Mouse (Mus musculus) forebrain, embryonic 11.5 days (tissue): ENCODE measurements around the gene Shprh. TPM values are rescaled to one million over a fixed set of nuclear protein-coding genes. Genes with fewer than 3 reads are reported as not detected.
"Not testable (repeated sequence)": the region's sequence is repeated elsewhere in the genome, so short reads cannot be mapped to it uniquely, and the experiment has no call there.

Experiments
- ATAC-seq: fragments of 200-750 bp; cut with Nextera tagmentation; replicated peaks from 2 replicates; pipeline ENCODE4 v1.8.0; 2017; ENCODE audit warnings: moderate TSS enrichment; ENCODE audit not compliant: low FRiP score
- DNase-seq: peaks from one replicate; pipeline ENCODE4 v3.0.0-alpha.2; 2017; ENCODE audit warnings: low spot score
- H3K27ac ChIP-seq: fragments of 300-500 bp; sonication (generic); 2 replicates; pipeline ENCODE4 v1.5.1; 2014; ENCODE audit warnings: low read depth, low read length
- H3K27me3 ChIP-seq: fragments of 300-500 bp; sonication (generic); 2 replicates; pipeline ENCODE4 v1.6.1; 2014; ENCODE audit warnings: mild to moderate bottlenecking, low read length, mixed read lengths; ENCODE audit not compliant: control insufficient read depth, insufficient read depth
- H3K36me3 ChIP-seq: fragments of 300-500 bp; sonication (generic); 2 replicates; pipeline ENCODE4 v1.6.1; 2014; ENCODE audit warnings: mild to moderate bottlenecking, low read length, moderate library complexity, mixed read lengths; ENCODE audit not compliant: control insufficient read depth, insufficient read depth
- H3K4me1 ChIP-seq: fragments of 300-500 bp; sonication (generic); replicated peaks from 2 replicates; pipeline ENCODE4 v1.6.1; 2014; ENCODE audit warnings: low read length, mixed read lengths; ENCODE audit not compliant: control insufficient read depth, insufficient read depth
- H3K4me2 ChIP-seq: fragments of 300-500 bp; sonication (generic); 2 replicates; pipeline ENCODE4 v1.6.1; 2014; ENCODE audit warnings: low read depth, mild to moderate bottlenecking, low read length, moderate library complexity, mixed read lengths; ENCODE audit not compliant: severe bottlenecking
- H3K4me3 ChIP-seq: fragments of 300-500 bp; sonication (generic); 2 replicates; pipeline ENCODE4 v1.5.1; 2014; ENCODE audit warnings: low read depth, low read length
- H3K9ac ChIP-seq: fragments of 300-500 bp; sonication (generic); 2 replicates; pipeline ENCODE4 v1.6.1; 2014; ENCODE audit warnings: low read length
- H3K9me3 ChIP-seq: fragments of 300-500 bp; sonication (generic); 2 replicates; pipeline ENCODE4 v1.6.1; 2016; ENCODE audit warnings: low read length, mixed read lengths; ENCODE audit not compliant: control insufficient read depth
- WGBS: fragments of 180-500 bp; shearing (Covaris S2); extraction: QIAGEN DNeasy Blood & Tissue Kit; methylation state at CpG from one replicate; pipeline ENCODE4 v1.1.7; 2014; 5-methylcytosine and 5-hydroxymethylcytosine counted together
- polyA plus RNA-seq: library from polyadenylated mRNA; unstranded; fragments of >200 nt; fragmentation: Nextera tagmentation; extraction: Ambion mirVana; gene quantifications from 2 replicates; pipeline ENCODE4 v1.2.1, GENCODE M21; 2014

Shprh gene
- polyA plus RNA-seq, 1 experiment from 2014 or later: 31.4 TPM

- peaks cover 18% of the 10 kb centered on the region; the same call in 1 of the 2 replicates for H3K36me3 ChIP-seq
- DNase-seq (no peak), ATAC-seq (no peak)
- H3K4me3 ChIP-seq: no peak overlapping the region
- no peaks in the 10 kb centered on the region for H3K9me3 ChIP-seq
- H3K27me3 ChIP-seq: no peaks in the 10 kb centered on the region
- H3K4me2 ChIP-seq: no peak overlapping the region
- H3K4me1 ChIP-seq: no peaks in the 10 kb centered on the region
- WGBS: 92% methylated on average over 5 of the region's 5 CpGs
- no peak overlapping the region for H3K9ac ChIP-seq
- no peak overlapping the region for H3K27ac ChIP-seq
These were observed 21.0 kb downstream of the Shprh start for GRCm38 (mm10) chr10:11170252-11170651.

GRCm38 (mm10) chr10:11171615-11172014 is 22.4 kb downstream of the Shprh start:
- Histone ChIP-seq H3K27ac (no peak overlapping the region), H3K9me3 (no peaks in the 10 kb centered on the region), H3K36me3 (peaks cover 15% of the 10 kb centered on the region; the same call in 1 of the 2 replicates), H3K9ac (no peak overlapping the region), H3K4me3 (no peak overlapping the region), H3K27me3 (no peaks in the 10 kb centered on the region), H3K4me2 (no peak overlapping the region), H3K4me1 (no peaks in the 10 kb centered on the region)
- ATAC-seq (no peak), DNase-seq (no peak)
- 95% methylated on average over 4 of the region's 4 CpGs for WGBS

- no peaks in the 10 kb centered on the region for H3K9me3 ChIP-seq
- H3K4me1 ChIP-seq: no peaks in the 10 kb centered on the region
- DNase-seq (no peak), ATAC-seq (no peak)
- no peak overlapping the region for H3K27ac ChIP-seq
- peaks cover 8% of the 10 kb centered on the region; the same call in 1 of the 2 replicates for H3K36me3 ChIP-seq
- no peak overlapping the region for H3K4me3 ChIP-seq
- H3K9ac ChIP-seq: no peak overlapping the region
- H3K27me3 ChIP-seq: no peaks in the 10 kb centered on the region
- H3K4me2 ChIP-seq: no peak overlapping the region
These were observed 23.3 kb downstream of the Shprh start for GRCm38 (mm10) chr10:11172519-11172918.

- no peak overlapping the region for H3K4me3 ChIP-seq
- H3K4me1 ChIP-seq: no peaks in the 10 kb centered on the region
- H3K4me2 ChIP-seq: no peak overlapping the region
- ATAC-seq (no peak), DNase-seq (no peak)
- WGBS: 88% methylated on average over 8 of the region's 8 CpGs
- H3K9ac ChIP-seq: no peak overlapping the region
- H3K27me3 ChIP-seq: no peaks in the 10 kb centered on the region
- H3K9me3 ChIP-seq: no peaks in the 10 kb centered on the region
- H3K27ac ChIP-seq: no peak overlapping the region
- peaks cover 5% of the 10 kb centered on the region; the same call in 1 of the 2 replicates for H3K36me3 ChIP-seq
These were observed 26.7 kb downstream of the Shprh start for GRCm38 (mm10) chr10:11175801-11176482.

- Histone ChIP-seq H3K27me3 (no peaks in the 10 kb centered on the region), H3K9me3 (no peaks in the 10 kb centered on the region), H3K4me2 (no peak overlapping the region), H3K27ac (no peak overlapping the region), H3K4me3 (no peak overlapping the region), H3K36me3 (peaks cover 2% of the 10 kb centered on the region; the same call in 1 of the 2 replicates), H3K4me1 (no peaks in the 10 kb centered on the region), H3K9ac (no peak overlapping the region)
- DNase-seq: no peak
- WGBS: 90% methylated on average over 5 of the region's 5 CpGs
- ATAC-seq: no peak
These were observed 30.9 kb downstream of the Shprh start for GRCm38 (mm10) chr10:11180077-11180476.

GRCm38 (mm10) chr10:11197341-11197740 is 48.1 kb downstream of the Shprh start:
- WGBS: 92% methylated on average over 1 of the region's 1 CpGs
- Histone ChIP-seq H3K4me3 (no peak overlapping the region), H3K9me3 (no peaks in the 10 kb centered on the region), H3K27me3 (no peaks in the 10 kb centered on the region), H3K4me1 (no peaks in the 10 kb centered on the region), H3K27ac (no peak overlapping the region), H3K36me3 (no peaks in the 10 kb centered on the region), H3K4me2 (no peak overlapping the region), H3K9ac (no peak overlapping the region)
- no peak for ATAC-seq
- DNase-seq: no peak

- Histone ChIP-seq H3K9me3 (no peaks in the 10 kb centered on the region), H3K36me3 (no peaks in the 10 kb centered on the region), H3K27ac (no peak overlapping the region), H3K4me1 (no peaks in the 10 kb centered on the region), H3K4me2 (no peak overlapping the region), H3K27me3 (no peaks in the 10 kb centered on the region), H3K4me3 (no peak overlapping the region), H3K9ac (no peak overlapping the region)
- DNase-seq (no peak), ATAC-seq (no peak)
- WGBS: 93% methylated on average over 2 of the region's 2 CpGs
These were observed 49.1 kb downstream of the Shprh start for GRCm38 (mm10) chr10:11198346-11198745.

- 54% methylated on average over 4 of the region's 4 CpGs for WGBS
- no peaks in the 10 kb centered on the region for H3K36me3 ChIP-seq
- H3K4me1 ChIP-seq: no peaks in the 10 kb centered on the region
- H3K27me3 ChIP-seq: no peaks in the 10 kb centered on the region
- DNase-seq: no peak
- no peak for ATAC-seq
- H3K9ac ChIP-seq: no peak overlapping the region
- H3K4me3 ChIP-seq: no peak overlapping the region
- H3K9me3 ChIP-seq: no peaks in the 10 kb centered on the region
- no peak overlapping the region for H3K27ac ChIP-seq
- no peak overlapping the region for H3K4me2 ChIP-seq
These were observed 50.8 kb downstream of the Shprh start for GRCm38 (mm10) chr10:11199980-11200379.

GRCm38 (mm10) chr10:11205883-11206282 is 56.7 kb downstream of the Shprh start:
- not testable (repeated sequence) for ATAC-seq, H3K36me3 ChIP-seq

More at GRCm38 (mm10) chr10:11205883-11206282, 56.7 kb downstream of the Shprh start:
- DNase-seq, H3K4me2 ChIP-seq, H3K9me3 ChIP-seq, H3K27me3 ChIP-seq, H3K27ac ChIP-seq, H3K9ac ChIP-seq, H3K4me3 ChIP-seq, H3K4me1 ChIP-seq: not testable (repeated sequence)
- WGBS: 86% methylated on average over 2 of the region's 2 CpGs
